Comparison of ENCODE assay signal across 33 mouse cellular contexts in genomic region chr1:85937323-85937722, GRCm38 (mm10). TPM values are rescaled to one million over a fixed set of nuclear protein-coding genes. Genes with fewer than 3 reads are reported as not detected.
"Had no signal": no experiment of that assay in that cellular context is flagged by ENCODE, and none has a peak within 500 bp of the region (broad histone marks: within the 10 kb centered on the region; RNA-seq: fewer than 3 reads in every experiment).

No protein-coding gene starts in this region.

- H3K9me3 ChIP-seq: heart, embryonic 13.5 days; heart, embryonic 15.5 days; hindbrain, embryonic 13.5 days; hindbrain, embryonic 15.5 days; limb, embryonic 13.5 days; limb, embryonic 15.5 days; liver, embryonic 12.5 days had no signal

- H3K27me3 ChIP-seq: heart, embryonic 15.5 days; hindbrain, embryonic 13.5 days; hindbrain, embryonic 15.5 days; limb, embryonic 13.5 days; limb, embryonic 15.5 days had no signal

- H3K4me2 ChIP-seq: heart, embryonic 11.5 days; heart, embryonic 13.5 days; heart, embryonic 15.5 days; hindbrain, embryonic 13.5 days; hindbrain, embryonic 15.5 days; limb, embryonic 13.5 days; limb, embryonic 15.5 days; liver, embryonic 12.5 days had no signal

- H3K9ac ChIP-seq: heart, embryonic 13.5 days; heart, embryonic 15.5 days; hindbrain, embryonic 13.5 days; hindbrain, embryonic 15.5 days; limb, embryonic 13.5 days; limb, embryonic 15.5 days; liver, embryonic 12.5 days; liver, embryonic 14.5 days had no signal

- H3K27ac ChIP-seq: heart, adult 2 months; heart, embryonic 13.5 days; heart, embryonic 15.5 days; hindbrain, embryonic 13.5 days; hindbrain, embryonic 15.5 days; hindbrain, postnatal 0 days; layer of hippocampus, adult 2 months; limb, embryonic 13.5 days; limb, embryonic 15.5 days; liver, embryonic 12.5 days; liver, embryonic 14.5 days had no signal

- DNase-seq: gastrocnemius, postnatal 14 days; gastrocnemius, postnatal 36 days; heart, adult 11 months; heart, adult 2 months; heart, postnatal 14 days; heart, postnatal 36 days; kidney, adult 11 months; kidney, adult 2 months; kidney, adult 9 months; kidney, postnatal 10 days; kidney, postnatal 25 days; kidney, postnatal 4 days; left cerebral cortex, postnatal 4 days had no signal

- ATAC-seq: hindbrain, postnatal 0 days; intestine, embryonic 16.5 days; liver, embryonic 12.5 days had no signal

- H3K36me3 ChIP-seq: heart, embryonic 13.5 days; heart, embryonic 15.5 days; hindbrain, embryonic 13.5 days; hindbrain, embryonic 15.5 days; limb, embryonic 13.5 days; limb, embryonic 15.5 days; liver, embryonic 12.5 days had no signal

- H3K4me3 ChIP-seq: heart, adult 2 months; heart, embryonic 13.5 days; heart, embryonic 15.5 days; hindbrain, embryonic 13.5 days; hindbrain, embryonic 15.5 days; layer of hippocampus, adult 2 months; limb, embryonic 13.5 days; limb, embryonic 15.5 days; liver, embryonic 12.5 days had no signal

RNA-seq across cellular contexts. Expression of gene 4933407L21Rik, which starts 9.0 kb away (rescaled TPM):
- total RNA-seq: gastrocnemius, postnatal 36 days; heart, adult 2 months; heart, postnatal 14 days; heart, postnatal 36 days; hematopoietic stem cell, adult 5-6 weeks; liver, adult 2 months had no signal
- polyA plus RNA-seq: heart, adult 2 months; heart, embryonic 11.5 days; heart, embryonic 13.5 days; heart, postnatal 0 days; liver, adult 2 months; liver, embryonic 12.5 days; liver, embryonic 16.5 days had no signal

RNA-seq across cellular contexts. Expression of gene Gpr55, which starts 23.5 kb away (rescaled TPM):
- total RNA-seq: gastrocnemius, adult 18-20 months; gastrocnemius, adult 8-10 months; gastrocnemius, postnatal 14 days; gastrocnemius, postnatal 36 days; heart, adult 2 months; heart, postnatal 14 days; heart, postnatal 36 days; layer of hippocampus, adult 2 months had no signal
- polyA plus RNA-seq: heart, adult 2 months; heart, embryonic 11.5 days; heart, postnatal 0 days; intestine, embryonic 14.5 days; kidney, adult 2 months; limb, embryonic 11.5 days; liver, embryonic 12.5 days had no signal
